Mouse (Mus musculus) hematopoietic stem cell, adult 5-6 weeks (primary cell): ENCODE results near the gene Arg1. TPM values are rescaled to one million over a fixed set of nuclear protein-coding genes. Genes with fewer than 3 reads are reported as not detected.

Source experiments
- ATAC-seq, 2 experiments: fragments of 125-278 bp in 1 of 2; replicated peaks in 1 of 2; 2 replicates each; pipeline ENCODE4 v1.8.0; 2016 to 2017; ENCODE audit warnings: inconsistent platforms in 2 of 2, mild to moderate bottlenecking in 2 of 2, moderate number of reproducible peaks in 2 of 2, low read depth in 1 of 2, moderate TSS enrichment in 1 of 2; ENCODE audit not compliant: low FRiP score in 2 of 2, poor library complexity in 2 of 2, severe bottlenecking in 2 of 2, insufficient read depth in 1 of 2, low TSS enrichment in 1 of 2
- total RNA-seq: library from RNA; stranded (forward); fragments of 172-1452, 232-1000 nt; gene quantifications from 2 replicates; pipeline ENCODE4 v1.2.3, GENCODE M21; 2017

Gene Arg1
- total RNA-seq, 1 experiment from 2014 or later, result not detected

DNA sequence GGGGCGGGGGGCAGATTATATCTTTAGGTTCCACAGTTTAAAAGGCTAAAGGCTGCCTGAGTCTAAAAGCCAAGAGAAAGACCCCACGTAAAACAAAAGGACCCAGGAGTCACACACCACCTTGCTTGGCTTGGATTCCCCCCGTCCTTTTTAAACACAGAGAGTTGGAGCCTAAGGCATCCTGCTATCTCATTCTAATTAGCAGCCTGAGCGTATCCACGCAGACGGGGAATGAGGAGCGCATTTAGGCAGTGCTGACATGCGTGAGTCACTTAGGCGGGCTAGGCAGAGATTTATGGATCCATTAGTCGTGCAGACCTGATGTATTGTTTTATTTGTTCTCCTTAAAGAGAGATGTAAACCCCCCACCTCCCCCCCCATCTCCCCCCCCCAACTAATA is 904 bp downstream of the Arg1 start:
- no peak for ATAC-seq

DNA sequence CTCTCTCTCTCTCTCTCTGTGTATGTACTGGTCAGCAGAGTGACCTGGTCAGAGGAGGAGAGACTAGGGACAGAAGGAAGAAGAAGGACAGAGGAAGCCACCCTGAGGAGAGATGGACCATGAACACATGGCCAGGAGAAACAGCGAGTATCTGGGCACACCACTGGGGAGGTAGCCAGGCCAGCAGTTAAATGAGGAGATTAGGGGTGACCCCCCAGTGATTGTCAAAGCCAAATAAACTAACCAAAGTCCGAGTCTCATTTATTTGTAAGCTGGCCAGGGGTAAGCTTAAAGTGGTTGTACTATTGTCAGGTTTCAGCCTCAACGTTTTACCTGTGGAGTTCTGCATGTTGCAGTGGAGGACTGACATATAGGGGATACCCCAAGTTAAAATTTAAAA is 3.0 kb downstream of the Arg1 start:
- ATAC-seq, result no peak

DNA sequence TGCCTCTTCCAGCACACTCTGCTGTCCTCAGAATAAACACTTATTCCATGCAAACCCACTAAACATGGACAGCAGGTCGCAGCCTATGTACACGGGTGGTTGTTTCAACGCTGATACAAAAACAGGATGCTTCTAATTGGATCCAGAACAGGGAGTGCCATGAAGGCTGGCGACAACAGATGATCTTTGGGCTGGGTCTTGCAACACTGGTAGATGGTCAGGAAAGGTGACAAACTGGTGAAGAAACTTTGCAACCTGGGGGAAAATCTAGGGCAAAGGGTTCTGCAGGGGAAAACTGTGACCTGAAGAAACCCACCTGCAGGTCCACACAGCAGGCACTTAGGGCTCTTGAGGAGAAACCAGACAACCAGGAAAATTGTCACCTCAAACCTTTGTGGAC is 4.3 kb downstream of the Arg1 start:
- no peak for ATAC-seq

DNA sequence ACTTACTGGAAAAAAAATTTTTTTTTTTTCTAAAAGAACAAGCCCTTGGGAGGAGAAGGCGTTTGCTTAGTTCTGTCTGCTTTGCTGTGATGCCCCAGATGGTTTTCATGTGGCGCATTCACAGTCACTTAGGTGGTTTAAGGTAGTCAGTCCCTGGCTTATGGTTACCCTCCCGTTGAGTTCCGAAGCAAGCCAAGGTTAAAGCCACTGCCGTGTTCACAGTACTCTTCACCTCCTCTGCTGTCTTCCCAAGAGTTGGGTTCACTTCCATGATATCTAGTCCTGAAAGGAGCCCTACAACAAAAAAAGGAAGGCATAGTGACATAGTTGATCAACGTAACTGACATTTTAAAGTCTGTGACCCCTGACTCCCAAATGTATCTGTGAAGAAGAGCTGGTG is 11.8 kb downstream of the Arg1 start:
- no peak for ATAC-seq

DNA sequence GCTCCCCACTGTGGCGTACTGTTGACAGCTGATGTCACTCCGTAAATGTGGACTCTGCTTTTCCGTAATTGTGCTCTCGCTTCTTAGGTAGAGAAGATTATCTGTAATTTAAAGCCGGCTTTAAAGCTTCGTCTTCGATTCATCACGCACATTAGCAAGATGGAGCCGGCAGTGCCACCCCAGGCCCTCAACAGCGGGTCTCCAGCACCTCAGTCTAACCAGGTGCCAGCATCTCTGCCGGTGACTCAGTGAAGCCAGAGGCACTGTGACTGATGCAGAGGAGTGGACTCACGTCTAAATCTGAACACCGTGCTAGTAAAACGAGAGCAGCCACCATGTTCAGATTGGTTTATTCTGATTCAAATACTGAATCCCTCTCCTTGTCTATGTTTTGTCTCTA is 14.7 kb downstream of the Arg1 start:
- no peak for ATAC-seq

DNA sequence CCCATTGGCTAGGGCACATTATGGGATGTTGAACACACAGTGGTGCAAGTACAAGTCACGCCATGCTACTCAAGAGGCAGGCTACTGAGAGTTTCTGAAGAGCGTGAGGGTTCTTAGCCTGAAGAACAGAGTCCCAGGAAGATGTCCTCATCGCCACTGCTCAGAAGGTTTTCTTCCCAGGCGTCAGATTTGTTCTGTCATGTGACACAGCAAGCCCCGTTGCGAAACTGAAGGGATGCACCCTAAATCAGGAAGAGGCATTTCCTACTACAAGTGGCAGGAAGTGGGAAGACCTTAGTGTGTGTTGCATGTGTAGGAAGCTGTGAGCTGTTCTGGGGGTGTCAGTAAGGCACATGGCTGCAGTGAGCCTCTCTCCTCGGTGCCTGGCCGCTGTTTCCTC is 16.1 kb downstream of the Arg1 start:
- peak; percentile 22 to 61; a peak in 1 of 4 replicates for ATAC-seq

DNA sequence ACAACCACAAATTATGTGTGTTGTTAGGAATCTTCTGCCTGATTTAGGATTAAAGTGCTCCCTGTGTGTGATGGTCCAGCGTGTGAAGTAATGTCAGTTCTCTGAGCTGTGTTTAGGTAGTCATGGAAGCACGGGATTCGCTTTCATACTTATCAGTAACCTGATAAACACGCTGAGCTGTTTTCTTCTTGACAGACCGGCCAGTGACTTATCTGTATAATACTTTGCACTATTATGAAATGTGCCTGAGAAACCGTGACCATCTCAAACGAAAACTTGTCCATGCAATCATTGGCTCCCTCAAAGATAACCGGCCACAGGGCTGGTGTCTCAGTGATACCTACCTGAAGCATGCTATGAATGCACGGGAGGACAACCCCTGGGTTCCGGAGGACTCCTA is 21.7 kb downstream of the Arg1 start:
- no peak for ATAC-seq

DNA sequence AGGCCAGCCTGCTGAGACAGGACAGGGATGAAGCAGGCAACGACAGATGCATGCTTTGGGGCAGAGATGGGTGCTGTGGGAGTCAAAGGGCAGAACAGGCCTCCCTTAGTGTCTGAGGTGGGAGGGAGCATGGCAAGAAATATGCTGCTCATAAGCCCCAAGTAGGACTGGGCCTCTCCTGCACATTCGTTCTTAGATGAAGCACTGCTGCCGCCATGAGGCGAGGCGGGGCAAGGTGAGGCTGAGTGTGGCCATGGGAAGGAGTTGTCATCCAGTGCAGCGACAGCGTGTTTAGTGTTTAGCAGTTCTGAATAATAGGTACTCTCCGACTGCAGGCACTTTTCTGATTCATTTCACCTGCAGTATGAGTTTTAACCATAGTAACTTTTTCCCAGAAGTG is 31.4 kb downstream of the Arg1 start:
- ATAC-seq, result no peak

DNA sequence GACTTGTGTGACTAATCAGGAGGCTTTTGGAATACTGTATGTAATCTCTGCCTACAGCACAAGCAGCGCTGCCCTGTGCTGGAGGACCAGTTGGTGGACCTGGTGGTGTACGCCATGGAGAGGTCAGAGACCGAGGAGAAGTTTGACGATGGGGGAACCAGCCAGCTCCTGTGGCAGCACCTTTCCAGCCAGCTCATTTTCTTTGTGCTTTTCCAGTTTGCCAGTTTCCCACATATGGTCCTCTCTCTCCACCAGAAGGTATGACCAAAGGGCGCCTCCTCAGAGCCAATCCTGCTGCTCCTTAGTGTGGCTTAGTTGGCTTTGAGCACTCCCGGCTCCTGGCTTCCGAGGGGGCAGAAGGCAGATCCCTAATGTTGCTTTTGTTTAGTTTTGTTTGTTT is 38.9 kb downstream of the Arg1 start:
- ATAC-seq, result no peak

DNA sequence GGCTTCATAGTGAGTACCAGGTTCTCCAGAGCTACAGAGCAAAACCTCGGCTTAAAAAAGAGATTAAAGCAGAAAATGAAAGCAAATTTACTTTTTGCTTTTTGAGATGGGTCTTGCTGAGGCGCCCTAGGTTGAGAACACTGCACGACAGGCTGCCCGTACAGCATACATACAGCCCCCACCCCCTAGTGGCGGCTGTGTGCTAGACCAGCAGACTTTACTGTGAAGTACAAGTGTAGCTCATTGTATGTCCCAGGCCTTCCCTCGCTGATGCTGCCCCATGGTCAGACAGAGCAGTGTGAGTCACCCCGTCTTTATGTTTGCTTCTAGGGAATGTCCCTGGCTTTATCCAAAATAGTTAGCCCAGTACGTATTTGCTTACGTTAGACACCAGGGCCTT is 41.3 kb downstream of the Arg1 start:
- peak in 1 of 2 experiments; percentile 51; a peak in 1 of 4 replicates for ATAC-seq

DNA sequence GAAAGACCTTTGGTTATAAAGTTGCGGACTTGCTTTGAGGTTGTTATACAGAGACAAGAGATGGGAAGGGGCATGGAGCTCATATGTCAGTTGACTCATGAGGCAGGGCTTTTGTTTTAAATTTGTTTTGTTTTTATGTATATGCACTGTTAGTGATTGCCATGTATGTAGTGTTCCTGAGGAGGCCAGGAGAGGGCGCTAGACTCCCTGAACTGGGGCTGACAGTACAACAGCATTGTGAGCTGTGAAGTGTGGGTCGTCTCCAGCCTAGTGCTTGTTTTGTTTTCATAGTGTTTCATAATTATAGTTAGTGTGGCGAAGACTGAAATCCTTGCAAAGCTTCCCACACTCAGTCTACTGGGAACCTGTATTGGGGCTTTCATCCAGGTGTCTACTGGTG is 53.7 kb downstream of the Arg1 start:
- ATAC-seq, result no peak

DNA sequence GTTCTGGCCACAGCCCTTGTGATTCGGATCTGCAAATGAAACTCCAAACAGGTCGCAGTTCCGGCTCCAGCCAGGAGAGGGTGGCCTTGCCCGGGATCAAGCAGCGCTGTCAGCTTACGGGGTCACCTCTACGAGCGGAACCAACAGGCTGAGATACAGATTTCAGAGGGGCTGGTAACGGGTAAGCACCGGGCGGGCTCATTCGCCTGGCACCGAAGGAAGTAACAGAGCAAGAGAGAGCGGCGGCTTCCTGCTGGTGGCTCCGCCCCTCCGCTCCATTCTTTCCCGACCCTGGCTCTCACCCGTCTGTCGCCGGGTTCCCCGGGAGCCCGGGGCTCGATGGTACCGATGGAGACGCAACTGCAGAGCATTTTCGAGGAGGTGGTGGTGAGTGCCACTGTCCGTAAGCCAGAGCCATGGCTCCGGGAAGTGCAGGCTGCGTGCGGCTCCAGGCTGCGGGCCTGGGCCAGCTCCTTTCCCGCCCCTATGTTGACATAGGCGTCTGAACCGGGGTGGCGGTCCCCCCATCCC is 57.5 kb downstream of the Arg1 start, which contains the start of gene Med23:
Gene Med23 (plus strand): TSS at position 227 of the 531 bp plus-strand sequence.
- peak; percentile 100 for ATAC-seq

Other genes starting within 250 kb of the Arg1 start
- 3.7 and 4.5 TPM in 2 replicates for gene Enpp1, start 215.3 kb downstream of the Arg1 start, total RNA-seq
- gene Enpp3, start 84.7 kb downstream of the Arg1 start, total RNA-seq, result not detected in 2 replicates
- 32.7 and 46.3 TPM in 2 replicates for gene Med23, start 57.5 kb downstream of the Arg1 start, total RNA-seq